Mouse (Mus musculus): ENCODE measurements around the gene Grin2a. TPM values are rescaled to one million over a fixed set of nuclear protein-coding genes. Genes with fewer than 3 reads are reported as not detected.
"Not testable (repeated sequence)": the region's sequence is repeated elsewhere in the genome, so short reads cannot be mapped to it uniquely, and the experiment has no call there.

Grin2a gene
- polyA plus RNA-seq, 2 experiments from 2014 or later: not detected

DNA sequence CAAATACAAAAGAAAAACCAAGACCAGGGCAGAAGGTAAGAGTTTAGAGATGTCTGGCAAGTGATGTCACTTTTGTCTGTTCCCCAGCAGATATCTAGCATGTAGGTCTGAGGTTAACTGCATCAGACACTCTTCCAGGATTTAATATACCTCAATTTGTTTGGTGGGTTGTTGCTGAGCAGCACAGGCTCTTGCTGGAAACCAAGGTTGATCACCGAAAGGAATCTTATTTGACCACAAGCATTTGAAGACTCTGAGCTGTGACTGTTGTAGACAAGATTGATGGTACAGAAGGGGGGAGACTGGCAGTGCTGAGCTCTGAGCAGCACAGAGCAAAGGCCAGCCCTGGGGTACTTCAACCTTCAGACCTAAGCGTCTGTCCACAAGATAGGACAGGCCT lies 378.1 kb downstream of the Grin2a start:
- no peak for ATAC-seq

DNA sequence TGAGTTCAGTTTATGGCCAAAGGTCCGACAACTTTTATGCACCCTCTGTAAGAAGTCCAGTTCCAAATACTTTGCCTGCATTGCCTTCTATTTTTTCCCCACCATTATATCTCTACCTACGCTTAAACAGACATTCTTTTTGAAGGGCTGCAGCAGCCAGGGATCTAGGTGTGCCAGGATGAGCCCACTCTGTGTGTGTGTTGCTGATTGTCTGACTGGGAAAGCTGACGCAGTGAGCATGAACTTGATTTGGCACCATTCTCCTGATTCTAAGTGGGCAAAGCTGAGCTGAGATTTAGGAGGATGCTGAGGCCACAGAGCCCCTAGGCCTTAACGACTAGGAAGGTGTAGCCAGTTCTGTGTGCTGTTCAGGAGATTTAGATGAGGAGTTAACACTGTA lies 378.6 kb downstream of the Grin2a start:
- ATAC-seq: no peak

DNA sequence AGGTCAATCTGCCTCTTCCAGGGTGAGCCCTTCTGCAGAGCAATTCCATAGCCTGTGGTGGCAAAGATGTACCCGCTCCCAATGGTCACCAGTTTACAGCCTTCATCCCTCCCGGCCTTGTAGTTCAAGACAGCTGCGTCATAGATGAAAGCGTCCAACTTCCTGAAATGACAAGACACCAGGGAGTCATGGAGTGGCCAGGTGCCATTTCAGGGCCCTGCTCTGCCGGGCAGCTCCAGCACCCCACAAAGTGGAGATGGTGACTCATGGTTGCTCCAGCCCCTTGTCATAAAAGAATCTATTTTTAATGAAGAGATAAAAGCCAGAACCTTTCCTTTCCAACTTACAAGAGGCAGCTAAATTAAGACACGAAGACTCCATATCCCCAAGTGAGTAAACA lies 382.8 kb downstream of the Grin2a start:
- not testable (repeated sequence) for ATAC-seq

DNA sequence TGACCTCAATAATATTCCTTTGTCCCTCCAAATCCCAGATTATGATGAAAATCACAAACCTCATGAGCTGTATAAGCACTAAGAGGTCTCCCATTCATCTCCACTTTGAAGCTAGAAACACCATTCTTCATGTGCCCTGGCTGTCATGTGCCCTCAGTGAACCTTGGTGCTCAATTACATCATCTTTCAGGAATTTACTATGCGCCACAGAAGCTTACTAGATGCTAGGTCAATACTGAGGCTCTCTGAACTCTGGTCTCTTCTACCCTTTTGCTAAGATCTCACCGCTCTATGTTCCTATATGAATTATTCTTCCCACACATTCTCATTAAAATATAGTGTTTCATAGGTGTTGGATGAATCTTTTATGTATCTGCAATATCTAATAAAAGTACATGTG lies 387.9 kb downstream of the Grin2a start:
- no peak for ATAC-seq

DNA sequence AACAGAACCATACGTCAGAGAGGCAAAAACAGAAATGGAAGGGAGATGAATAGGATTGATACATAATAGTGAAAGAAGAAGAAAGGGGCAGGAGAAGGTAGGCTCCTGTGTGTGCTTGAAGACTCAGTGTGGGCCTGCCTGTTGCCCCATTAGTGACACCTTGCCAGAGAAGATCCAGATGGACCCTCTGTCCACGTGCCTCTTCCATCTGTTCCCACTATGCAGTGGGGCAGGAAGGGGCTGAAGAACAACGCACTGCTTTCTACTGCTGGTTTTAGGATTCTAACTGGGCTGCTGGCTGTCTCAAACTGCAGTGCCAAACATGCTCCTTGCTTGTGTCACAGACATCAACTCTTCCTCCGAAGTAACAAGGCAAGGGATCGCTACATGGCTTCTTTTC lies 391.4 kb downstream of the Grin2a start:
- no peak for ATAC-seq

DNA sequence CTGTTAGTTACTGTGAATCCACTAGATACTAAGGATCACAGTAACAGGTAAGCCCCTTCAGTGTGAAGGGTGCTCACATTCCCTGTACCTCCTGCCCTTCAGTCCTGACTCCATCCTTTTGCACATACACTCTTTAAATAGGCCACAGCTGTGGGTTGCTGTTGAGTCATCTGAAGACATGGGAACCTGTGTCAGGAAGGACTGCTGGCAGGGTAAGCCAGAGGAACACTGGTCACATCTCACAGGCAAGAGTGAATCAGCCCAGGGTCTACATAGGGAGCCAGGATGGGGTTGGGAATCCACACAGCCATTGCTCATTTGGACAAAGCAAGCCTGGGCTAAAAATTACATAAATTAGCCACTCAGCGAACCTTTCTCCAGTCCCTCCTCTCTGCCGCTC lies 392.8 kb downstream of the Grin2a start:
- ATAC-seq: no peak

DNA sequence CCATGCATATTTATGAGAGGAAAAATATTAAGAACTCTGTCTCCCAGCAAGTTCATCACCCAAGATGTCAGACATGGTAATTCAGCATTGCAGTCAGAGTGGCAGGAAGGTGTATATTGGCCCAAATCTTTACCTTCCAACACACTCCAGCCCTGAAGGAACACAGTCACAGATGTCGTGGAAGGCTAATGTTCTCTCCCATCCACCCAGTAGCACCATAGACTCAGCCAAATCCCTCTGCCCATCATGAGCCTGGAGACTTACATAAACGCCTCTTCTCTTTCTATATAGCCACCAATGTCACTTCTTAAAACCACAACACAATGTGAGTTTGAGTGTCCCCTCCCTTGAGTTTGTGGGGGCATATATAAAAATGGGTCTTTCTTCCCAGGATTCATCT lies 406.2 kb downstream of the Grin2a start:
- ATAC-seq: no peak

DNA sequence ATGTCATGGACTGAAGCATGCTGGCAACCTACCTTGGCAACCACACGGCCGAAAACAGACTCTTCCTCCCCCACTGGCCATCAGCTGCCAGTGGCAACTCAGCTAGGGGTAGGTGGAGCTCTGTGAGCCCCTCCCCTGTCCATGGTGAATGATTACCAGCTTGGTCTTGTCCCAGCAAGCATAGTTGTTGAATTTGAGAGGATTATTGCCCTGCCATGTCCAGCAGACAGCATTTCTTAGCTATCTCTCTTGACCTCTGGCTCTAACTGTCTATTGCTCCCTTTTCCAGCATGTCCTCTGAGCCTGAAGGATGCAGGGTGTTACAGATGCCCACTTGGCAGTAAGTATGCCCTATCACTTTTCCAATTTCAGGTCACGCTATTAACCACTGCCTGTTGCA lies 406.9 kb downstream of the Grin2a start:
- no peak for ATAC-seq

DNA sequence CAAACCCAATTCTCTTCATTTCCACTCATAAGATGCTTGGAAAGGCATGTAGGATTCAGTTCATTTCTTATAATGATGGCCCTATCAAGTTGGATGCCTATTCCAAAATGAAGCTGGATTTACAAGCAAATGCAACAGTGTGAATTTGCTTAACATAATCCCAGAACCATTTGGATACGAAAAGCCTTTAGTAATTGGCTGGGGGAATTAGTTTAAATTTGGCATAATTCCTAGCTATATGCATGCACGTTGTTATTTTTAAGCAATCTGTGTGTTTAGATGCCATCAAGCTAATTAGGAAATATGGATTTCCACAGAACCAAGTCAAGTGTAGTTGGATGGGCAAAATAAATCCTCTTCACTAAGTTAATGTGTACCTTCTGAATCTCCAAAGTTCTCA lies 411.4 kb downstream of the Grin2a start:
- no peak for ATAC-seq

DNA sequence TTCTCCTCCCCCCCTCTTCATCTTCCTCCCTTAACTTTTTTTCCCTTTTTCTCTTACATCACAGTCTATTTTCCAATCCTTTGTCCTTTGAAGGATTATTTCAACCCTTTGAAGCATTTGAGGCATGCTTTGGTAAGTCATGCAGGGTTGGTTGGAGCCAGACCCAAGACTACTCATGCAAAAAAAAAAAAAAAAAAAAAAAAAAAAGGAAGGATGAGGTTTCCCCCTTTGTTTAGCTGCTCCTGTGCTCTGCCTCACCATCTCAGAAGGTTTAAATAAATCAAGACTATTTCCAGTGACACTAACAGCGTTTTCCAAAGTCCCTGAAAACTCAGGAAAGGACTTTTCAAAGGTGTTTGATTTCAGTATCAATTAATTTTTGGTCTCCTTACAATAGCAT lies 423.6 kb downstream of the Grin2a start:
- ATAC-seq: no peak

DNA sequence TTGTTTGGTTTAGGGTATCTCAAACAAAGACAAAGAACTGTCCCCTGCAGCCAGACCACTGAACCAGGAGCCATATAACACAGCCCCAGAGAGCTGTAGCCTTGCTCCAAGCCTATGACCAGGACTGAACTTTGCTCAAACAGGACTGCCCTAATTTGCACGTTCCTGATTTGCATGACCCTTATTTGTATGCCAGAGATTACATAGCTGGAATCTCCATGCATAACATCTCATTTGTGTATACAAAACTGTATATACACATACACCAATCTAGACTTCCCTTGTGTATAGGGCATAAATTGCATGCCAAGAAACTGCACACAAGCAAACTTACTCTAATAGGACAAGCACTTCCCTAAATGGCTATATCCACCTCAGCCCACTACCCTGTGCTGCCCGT lies 428.1 kb downstream of the Grin2a start:
- no peak for ATAC-seq

DNA sequence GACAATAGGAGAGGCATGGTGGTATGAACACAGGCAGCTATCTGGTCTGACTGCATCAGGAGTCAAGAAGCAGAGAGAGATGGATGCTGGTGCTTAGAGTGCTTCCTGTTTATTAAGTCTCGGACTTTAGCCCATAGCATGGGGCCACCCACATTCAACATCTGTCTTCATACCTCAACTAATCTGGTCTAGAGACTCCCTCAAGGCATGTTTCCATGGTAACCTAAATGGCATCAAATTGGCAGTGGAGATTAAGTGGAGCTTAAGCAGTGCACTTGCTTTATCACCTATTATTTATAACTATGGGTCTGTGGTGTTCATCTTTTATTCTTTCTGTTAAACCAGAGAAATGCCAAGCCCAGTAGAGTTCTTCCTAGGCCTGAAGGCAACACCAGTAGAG lies 433.5 kb downstream of the Grin2a start:
- ATAC-seq: no peak

DNA sequence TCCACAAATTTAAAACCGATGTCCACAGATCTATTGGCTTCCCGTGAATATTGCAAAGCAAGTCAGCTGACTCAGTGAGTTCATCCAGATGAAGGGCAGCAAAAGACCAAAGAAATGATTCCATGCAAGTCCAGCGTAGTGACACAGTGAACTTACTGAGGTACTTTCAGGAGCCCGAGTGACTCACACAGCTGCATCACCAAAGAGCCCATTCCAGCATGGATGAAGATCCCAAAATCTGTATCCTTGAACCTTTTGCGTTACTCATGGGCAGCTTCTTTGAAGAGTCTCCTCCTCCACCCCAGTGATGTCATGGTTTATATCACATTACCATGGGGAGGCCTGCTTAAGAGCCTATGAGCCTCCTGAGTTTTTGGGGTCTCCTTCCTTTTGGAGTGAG lies 460.2 kb downstream of the Grin2a start:
- no peak for ATAC-seq

DNA sequence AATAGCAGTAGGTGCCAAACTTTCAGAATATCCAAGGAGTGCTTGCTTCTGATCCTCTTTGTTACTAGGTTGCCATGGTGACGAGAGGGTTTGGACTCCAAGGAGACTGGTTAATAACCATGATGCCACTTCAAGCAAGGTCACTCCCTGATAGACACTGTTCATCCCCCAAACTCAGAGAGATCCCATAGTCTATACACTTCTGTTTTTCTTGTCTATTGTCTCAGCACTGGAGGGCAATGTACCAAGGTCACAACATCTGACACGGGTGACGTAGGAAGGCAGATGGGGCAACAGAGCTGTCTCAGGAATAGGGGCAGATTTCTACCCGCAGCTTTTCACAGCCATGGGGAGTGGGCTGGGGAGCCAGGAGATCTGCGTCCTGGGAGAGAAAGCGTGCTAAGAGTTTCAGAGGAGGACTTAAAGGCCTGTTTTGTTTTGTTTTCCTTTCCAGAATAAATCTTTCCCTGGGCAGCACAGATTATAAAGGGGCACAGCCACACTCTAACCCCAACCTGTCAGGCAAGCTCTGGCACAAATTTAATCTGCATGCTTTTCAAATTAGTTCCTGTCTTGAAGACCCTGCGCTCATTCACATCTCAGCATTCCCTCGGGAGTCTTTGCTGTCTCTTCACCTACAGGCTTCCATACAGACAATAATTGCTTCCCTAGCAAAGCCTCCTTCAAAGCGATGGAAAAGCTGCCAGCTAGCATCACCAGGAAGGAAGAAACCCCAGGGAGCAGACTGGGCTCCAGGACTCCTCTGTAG lies 461.6 kb downstream of the Grin2a start:
- ATAC-seq: no peak

DNA sequence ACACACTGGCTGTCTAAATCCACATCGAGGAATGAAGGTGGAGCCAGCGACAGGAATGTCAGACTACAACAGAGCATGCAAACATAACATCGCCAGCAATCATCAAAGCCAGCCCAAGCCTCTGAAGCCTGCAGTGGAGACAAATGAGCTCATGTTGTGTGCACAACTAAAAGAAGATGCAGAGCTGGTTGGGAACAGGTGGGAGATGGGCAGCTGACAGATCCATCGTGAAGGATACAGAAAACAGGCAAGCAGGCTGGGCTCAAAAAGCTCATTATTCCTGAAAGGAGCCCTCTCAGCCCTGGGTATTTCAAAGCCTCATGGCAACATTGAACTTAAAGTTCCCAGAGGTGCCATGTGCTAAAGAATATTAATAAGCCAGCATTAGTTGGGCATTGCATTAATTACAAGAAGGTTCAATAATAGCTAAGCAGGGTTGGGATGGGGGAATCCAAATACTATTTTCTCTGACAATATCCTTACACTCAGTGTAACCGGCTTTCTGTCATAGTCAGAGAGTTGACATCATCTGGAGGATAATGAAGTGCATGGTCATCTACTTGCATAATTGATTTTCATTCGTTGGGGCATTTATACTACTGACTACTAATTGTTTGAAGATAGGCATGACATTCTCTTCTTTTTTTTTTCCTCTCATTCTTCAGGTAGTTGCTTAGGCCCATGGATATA lies 462.4 kb downstream of the Grin2a start:
- ATAC-seq: no peak

DNA sequence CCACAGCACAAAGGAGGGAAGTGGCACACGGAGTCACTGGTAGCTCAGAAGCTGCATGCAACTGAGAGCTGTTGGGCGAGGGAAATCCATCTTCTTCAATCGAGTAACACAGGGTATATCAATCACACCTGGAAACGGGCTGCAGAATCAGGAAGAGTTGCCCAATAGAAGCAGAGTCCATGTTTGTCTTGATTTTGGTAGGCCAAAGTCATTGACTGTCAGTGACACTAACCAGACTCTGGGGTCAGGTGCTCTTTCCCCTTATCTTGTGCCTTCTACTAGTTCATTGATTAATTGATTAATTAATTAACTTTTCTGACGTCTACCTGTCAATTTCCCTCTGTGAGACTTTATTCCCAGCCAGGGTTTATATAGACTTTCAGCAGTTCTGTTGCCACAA lies 468.1 kb downstream of the Grin2a start:
- ATAC-seq: no peak

DNA sequence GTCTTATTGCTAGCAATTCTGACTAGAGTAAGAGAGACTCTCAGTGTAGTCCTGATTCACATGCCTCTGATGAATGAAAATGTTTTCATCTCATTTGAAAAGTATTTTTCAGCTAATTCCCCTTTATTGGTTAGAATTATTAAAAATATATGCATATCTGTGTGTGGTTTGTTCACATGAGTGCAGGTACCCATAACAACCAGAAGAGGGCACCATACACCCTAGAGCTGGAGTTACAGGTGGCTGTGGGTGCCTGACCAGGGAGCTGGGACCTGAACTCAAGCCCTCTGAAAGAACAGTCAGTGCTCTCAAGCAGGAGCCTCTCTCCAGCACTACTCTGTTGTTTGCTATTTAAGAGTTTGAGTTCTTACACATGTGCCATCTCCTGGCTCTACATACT lies 472.0 kb downstream of the Grin2a start:
- no peak for ATAC-seq

Other genes with a start within 250 kb of the Grin2a start
- gene Rpl39l, start 174.7 kb upstream of the Grin2a start, polyA plus RNA-seq (2017; shearing (Covaris generic)): 1 to 10 TPM; 1.5 to 2.1 TPM
- not detected for gene Atf7ip2, start 197.2 kb upstream of the Grin2a start, polyA plus RNA-seq (2017; shearing (Covaris generic))

Data from CD4-positive, CD25-positive, alpha-beta regulatory T cell, adult 4 months (primary cell).